Mouse (Mus musculus) lung, postnatal 14 days (tissue): ENCODE measurements at regions not wholly inside any gene's neighbourhood (a gene's known extent, or its start where the extent isn't known, plus 50 kb on each side); places are given as distances from the start of the nearest gene placed in this dataset.

Experiments
- DNase-seq: peaks from one replicate; pipeline ENCODE4 v3.0.0; 2021

DNA sequence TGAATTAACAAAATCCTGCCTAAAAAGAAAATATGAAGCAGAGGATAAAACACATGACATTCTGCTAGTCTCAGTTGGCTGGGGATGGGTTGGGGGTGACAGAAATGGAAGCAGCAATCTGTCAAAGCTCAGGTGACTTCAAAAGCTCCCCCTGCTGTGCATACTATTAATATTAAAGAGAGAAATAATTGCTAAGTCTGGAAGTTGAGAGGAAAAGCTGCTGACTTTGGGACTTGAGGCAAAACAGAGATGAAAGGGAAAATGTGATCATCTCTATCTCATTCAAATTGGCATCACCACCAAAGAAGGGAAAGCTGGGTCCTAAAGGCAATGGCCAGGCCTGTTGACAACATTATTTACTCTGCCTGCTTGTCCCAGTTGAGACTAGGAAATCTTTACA lies 90.8 kb downstream of the Rpe65 start:
- no peak for DNase-seq

DNA sequence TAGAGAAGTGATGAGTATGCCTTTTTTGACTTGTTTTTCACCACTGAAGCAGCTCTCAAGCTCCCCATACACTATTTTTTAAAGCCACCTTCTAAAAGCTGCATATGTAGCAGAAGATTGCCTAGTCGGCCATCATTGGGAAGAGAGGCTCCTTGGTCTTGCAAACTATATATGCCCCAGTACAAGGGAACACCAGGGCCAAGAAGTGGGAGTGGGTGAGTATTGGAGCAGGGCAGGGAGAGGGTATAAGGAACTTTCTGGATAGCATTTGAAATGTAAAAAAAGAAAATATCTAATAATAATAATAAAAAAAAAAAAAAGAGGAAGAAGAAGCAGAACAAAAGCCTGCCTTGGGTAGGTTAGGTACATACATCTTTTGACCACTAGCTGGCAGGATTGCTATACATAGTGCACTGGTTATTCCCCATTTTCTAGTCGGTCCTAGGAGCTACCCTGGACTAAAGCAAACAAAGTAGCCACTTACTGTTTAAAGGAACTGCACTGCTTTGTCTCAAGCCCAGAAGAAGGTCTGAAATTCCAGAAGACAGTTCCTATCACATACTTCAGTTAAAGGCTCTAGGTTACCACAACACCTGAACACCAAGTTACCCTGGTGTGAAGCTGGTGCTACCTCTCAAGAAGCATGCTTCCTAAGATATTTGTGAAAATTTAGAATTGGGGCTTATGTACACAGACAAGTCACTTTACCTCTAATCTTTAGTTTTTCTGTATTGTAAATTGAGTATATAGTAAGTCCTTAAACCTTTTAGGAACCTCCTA lies 114.9 kb upstream of the Wls start:
- peak; percentile 14 for DNase-seq

DNA sequence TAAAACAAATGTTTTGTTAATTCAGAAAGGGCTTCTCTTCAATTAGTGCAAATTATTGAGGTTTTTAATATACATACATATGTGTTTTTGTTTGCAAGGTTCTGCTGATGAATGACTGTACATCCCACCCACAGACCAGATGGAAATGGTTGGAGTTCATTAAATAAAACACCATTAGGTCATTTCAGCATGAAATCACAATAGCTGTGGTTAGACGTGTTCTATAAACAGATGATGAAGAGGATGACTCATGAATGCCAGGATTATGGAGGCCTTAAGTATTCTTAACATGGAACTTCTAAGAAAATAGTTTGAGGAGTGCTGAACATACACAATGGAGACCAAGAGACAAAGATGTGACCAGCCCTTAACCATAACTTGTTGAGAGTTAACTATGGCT lies 107.3 kb upstream of the Wls start:
- DNase-seq, result no peak

GRCm38 (mm10) chr3:159733141-159733540 lies 106.3 kb upstream of the Wls start:
- DNase-seq, result no peak

GRCm38 (mm10) chr3:159734547-159734946 lies 104.9 kb upstream of the Wls start:
- no peak for DNase-seq

DNA sequence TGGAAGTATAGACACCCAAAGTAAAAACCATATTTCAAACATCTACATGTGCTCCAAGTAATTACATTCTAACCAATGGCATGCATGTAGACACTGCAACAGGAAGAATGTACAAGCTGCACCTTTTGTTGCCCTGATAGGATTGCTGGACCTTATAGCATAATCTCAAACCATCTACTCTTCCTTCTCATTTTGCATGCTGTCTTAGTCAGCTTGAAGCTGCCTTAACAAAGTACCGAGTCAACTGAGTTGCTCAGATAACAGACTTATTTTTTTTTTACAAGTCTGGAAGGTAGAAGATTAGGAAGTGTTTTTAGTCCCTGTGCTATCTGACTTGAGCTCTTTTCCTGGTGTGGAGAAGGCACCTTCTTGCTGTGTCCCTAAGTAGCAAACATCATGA lies 103.4 kb upstream of the Wls start:
- DNase-seq, result no peak

DNA sequence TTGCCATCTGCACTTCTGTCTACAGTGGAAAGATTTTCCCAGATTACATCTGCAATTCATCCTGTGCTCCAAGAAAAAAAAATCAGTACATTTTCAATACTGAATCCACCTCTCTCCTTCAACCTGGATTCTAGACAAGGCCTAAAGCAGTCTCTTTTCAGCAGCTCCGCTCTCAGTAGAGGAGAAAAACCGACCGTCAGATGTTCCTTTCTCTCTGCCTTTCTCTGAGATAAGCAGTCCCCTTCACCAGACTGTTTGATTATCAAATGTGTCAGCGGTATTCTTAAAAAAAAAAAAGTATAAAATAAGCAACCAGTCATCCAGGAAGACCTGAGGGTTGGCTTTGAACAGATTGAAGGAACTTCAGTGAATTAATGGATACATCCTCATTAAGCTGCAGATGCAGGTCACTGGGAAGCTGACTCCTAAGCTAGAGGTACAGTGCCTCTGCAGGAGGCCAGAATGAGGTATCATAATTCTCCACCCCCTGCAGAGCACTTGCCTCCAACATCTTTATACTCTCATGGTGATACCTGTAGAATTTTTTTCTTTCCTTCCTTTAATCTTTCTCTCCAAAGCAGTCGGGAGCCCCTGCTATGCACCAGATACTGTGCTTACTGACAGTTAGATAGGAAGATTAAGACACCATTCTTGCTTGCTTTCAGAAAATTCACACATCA lies 98.7 kb upstream of the Wls start:
- no peak for DNase-seq

DNA sequence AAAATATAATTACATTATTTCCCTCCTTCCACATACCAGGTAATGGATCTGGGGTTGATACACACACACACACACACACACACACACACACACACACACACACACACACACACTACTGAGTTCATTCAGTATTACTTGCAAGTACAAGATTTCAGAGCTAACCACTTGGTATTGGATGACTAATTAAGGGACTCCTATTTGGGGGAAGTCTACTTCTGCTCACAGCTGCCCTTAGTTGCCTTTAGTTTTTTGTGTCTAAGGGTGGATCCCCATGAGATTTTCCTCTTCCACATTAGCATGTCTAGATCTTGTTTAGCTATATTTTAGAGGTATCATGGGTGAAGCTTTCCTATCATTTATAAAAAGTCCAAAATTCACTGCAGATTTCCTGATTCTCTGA lies 97.7 kb upstream of the Wls start:
- DNase-seq, result no peak

DNA sequence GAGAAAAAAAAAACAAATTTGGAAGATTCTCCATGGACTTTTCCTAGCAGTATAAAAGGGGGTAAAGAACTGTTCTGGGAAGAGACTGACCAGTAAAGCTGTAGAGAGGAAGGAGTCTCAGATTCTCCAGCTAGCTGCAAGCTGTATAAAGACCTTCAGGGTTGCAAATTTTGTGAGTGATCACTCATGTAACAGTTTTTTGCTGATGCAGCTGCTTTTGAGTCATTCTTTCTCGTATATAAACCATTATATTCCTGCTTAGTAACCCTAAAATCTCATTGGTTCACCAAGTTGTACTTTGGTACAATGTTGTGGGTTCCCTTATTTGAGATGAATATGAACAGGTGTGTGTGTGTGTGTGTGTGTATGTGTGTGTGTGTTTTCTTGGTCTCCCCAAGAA lies 79.7 kb upstream of the Wls start:
- DNase-seq, result no peak

GRCm38 (mm10) chr3:159760293-159760692 lies 79.2 kb upstream of the Wls start:
- no peak for DNase-seq

GRCm38 (mm10) chr3:159760949-159761348 lies 78.5 kb upstream of the Wls start:
- DNase-seq, result no peak

GRCm38 (mm10) chr3:159782222-159782844 lies 57.1 kb upstream of the Wls start:
- no peak for DNase-seq

DNA sequence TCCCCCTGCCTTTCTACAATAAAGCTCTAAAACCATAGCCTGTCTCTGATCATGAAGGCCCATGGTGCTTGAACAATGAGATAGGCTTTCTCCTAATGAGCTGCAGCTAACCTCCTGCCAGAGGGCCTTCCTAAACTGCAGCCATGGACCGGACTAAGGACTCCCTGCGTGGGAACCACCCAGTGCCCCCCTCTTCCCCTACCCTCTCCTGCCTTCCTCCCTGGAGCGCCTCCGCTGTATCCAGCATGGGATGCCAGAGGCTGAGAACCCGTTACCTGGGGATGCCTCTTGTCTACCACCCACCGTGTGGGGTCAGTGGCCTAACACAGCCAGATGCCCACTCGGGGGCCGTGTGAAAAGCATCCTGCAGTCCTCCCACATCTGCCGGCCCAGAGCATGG lies 51.7 kb upstream of the Wls start:
- no peak for DNase-seq
